Mouse (Mus musculus): ENCODE measurements around the gene Mettl1.
A peak's percentile ranks its signal among the peaks of the same experiment; 100 is the strongest.

Gene Mettl1

DNA sequence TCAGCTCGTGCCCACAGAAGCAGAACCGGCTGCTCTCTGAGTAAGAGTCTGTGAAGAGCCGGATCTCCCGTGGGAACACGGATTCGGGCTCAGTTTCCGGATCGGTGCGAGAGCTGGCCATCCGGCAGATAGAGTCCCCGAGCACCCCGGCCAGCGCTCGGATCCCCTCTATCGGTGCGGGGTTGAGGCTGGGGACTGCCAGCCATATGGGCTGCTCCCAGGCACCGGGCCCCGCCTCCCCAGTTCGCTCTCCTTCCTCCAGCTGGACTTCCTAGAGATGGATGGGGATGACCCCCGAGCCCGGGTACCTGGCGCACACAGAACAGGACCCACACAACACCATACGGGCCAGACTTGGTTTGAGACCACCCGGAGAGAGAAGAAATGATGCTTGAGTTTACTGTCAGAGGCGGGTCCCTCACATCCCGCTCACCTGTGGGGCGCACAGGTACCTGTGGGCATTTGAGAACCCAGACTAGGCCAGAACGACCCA, at the start of gene Mettl1, which contains the start of gene Eef1akmt3:
Gene Mettl1, plus strand, starts transcription at position 141 of the 493 bp plus-strand sequence.
Gene Eef1akmt3, minus strand, starts transcription at position 240 of the 493 bp plus-strand sequence.
- DNase-seq (ENCODE audit: low spot score in 2 of 2), result peak in 1 of 2 experiments; percentile 28

DNA sequence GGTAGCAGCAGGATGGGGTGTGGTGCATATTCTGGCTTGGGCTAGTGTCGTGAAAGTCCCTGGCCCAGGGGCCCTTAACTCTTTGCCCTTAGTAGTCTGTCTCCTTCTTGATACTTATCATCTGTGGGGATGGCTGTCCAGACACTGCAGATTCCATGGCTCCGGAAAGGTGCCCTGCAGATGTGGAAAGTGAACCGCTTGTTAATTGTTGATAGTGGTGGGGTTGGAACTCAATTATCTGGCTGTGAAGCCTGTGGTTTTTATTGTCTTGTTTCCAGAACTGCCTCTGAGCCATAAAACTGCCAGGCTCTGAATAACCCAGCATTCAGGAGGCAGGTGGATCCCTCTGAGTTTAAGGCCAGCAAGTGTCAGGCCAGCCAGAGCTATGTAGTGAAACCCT, 49.5 kb upstream of the Mettl1 start:
- no peak for DNase-seq (ENCODE audit: low spot score in 2 of 2)

DNA sequence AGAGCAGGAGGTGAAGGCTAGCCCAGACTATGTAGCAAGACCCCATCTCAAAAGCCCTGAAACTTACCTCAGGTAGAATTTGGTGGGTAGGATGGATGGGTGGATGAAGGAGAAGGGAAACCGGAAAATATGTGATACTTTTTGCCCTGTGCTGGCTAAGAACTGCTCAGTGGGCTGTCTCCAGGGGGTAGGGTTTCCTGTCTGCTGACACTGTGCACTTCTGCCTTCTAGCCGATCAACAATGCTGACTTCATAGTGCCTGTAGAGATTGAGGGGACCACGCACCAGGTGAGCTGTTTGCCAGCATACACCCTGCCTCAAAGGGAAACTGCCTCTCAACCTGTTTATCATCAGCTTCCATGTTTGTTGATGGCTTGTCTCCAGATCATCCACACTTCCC, 47.6 kb upstream of the Mettl1 start:
- no peak for DNase-seq (ENCODE audit: low spot score in 2 of 2)

DNA sequence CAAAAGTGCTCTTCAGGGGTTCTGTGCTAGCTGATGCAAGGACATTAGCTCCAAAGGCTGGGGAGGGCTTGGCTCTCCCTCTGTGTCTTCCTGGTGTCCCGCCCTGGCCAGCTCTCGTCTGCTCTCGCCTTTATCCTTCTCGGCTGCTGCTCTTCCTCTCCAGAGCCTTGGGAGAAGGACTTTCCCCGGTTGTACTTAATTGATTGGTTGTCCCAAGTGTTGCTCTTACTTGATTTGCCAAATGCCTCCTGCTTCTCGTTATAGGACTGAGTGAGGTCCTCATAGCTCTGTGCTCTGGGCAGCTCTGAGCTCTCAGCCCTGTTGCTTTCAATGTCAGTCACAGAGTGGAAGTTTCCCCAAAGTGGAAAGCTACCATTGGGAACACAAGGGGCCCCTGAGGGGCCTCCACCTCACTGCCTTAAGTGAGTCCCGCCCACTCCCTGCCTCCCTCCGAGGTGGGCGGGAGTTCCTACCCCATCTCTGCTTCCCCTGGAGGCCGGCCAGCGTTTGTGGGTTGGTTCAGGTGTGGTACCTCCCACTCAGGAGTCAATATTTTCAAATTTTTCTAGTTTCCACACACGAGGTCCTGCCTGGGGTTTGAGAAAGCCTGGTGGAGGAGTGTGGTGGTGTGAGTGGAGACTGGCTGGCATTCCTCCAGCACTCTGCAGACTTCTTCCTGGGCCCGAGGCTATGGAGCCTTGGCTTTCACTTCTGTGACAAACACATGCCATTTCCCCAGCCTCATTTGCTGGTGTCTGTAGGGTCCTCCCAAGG, 43.7 kb upstream of the Mettl1 start:
- DNase-seq (ENCODE audit: low spot score in 2 of 2), result no peak

DNA sequence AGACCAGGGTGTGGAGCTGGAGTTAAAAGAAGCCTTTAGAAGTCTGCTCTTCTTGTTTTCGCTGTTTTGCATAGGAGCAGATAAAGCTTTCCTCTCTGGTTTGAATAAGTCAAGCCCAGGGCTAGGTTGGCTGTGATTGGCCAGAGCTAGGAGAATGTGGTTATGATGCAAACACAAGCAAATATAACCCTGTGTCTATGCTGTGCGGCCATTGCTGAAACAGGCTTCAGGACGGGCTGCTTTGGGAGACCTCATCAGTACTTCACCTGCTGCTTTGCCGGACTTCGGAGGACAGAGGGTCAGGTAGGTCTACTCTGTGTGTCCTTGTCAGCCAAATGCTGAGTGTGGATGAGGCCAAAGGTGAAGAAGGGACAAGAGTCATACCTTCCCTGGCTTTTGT, 40.7 kb upstream of the Mettl1 start, which contains the start of gene Avil:
Gene Avil, plus strand, starts transcription at position 181 of the 400 bp plus-strand sequence.
- no peak for DNase-seq (ENCODE audit: low spot score in 2 of 2)

DNA sequence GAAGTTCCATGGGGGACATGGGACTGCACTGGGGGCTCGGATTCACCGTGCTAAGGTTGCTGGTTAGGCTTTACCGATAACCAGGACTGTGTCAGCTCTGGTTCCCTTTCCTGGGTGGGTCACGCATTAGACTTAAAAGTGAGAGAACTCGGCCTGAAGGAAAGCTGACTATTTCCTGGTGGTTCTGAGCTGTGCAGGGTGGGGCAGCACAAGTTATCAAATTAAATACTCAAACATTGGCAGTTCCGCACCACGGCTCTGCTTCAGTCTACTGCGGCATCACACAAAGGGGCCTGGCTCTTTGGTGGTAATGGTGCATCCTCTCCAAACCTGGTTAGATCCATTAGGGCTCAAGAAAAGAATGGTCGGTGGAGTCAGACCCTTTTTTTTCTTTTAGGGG, 39.9 kb upstream of the Mettl1 start:
- no peak for DNase-seq (ENCODE audit: low spot score in 2 of 2)

DNA sequence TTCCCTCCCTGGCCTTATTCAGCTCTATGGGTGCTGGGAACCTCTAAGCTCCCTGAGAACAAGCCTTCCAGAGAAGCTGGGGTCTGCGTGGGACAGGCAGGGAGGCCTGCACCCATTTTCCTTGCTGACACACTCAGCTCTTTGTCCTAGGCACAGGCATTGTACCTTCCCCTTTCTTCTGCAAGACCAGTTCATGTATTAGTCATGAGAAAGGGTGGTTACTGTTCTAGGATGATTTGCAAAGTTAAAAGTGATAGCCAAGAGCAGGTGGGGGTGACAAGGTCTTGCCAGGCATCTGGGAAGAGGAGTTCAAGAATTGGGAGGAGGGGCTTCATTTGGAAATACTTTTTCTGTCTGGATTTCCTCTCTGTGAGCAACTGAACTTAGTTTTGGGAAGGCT, 39.2 kb upstream of the Mettl1 start:
- DNase-seq (ENCODE audit: low spot score in 2 of 2), result no peak

DNA sequence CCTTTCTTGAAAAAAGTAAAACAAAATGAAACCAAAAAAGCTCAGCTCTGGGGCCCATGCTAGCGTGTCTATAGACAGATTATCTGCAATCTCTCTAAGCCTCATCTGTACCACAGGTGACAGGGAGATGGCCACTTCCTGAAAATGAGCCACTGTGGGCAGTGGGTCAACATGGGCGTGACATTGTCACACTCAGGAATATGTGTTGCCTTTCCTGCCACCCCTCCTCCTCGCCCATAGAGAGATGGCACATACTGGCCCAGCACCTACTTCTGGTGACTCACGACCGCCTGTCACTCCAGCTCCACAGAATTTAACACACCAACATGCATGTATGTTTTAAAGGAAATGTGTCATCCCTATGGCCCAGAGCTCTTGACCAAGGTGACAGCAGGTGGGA, 38.4 kb upstream of the Mettl1 start:
- DNase-seq (ENCODE audit: low spot score in 2 of 2), result no peak

DNA sequence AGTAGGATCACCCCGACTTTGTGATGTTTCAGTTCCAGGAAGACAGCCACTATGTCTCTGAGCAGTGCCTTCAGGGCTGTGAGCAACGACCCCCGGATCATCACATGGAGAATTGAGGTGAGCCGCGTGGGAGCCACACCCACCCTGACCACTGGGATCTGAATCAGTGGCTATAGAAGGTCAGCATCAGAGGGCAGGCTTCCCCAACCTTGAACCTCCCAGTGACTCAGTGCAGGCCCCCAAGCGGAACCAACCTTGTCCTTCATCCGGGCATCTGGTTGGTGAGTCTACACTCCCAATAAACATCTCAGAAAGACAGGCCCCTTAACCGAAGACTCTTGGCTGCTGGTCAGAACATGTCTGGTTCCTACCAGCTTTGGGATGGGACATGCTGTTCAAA, 37.9 kb upstream of the Mettl1 start:
- no peak for DNase-seq (ENCODE audit: low spot score in 2 of 2)

DNA sequence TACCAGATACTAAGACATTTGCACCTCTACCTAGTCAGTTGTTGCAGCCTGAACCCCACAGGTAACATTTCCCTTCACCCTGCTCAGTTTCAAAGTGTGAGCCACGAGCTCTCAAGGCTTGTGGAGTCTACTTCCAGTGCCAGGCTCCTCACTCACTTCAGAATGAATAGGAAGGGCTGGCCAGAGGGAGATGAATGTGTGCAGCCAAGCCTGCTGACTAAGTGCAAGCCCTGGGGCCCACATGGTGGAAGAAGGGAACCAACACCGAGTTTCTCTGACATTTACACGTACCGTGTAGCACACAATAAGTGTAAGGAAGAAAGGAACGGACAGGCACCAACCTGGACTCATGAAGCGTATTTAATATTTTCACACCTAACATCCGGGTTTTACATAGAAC, 37.4 kb upstream of the Mettl1 start:
- no peak for DNase-seq (ENCODE audit: low spot score in 2 of 2)

DNA sequence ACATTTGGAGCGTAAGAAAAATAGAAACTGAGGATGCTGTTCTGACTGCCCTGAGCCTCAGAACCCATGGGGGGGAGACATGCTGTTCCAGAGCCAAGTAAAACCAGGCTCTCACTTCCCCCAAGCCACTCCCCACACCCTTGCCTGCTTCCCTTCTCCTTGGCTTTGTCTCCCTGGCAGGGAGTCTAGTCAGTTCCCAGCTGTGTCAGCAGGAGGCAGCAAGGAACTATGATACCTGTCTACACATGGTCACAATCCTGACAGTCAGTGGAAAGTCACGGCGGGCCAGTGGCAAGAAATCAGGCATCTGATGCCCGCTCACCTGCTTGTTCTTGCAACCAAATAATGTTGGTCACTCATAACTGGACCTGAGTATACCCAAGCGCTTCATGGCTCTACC, 24.7 kb upstream of the Mettl1 start:
- DNase-seq (ENCODE audit: low spot score in 2 of 2), result no peak

DNA sequence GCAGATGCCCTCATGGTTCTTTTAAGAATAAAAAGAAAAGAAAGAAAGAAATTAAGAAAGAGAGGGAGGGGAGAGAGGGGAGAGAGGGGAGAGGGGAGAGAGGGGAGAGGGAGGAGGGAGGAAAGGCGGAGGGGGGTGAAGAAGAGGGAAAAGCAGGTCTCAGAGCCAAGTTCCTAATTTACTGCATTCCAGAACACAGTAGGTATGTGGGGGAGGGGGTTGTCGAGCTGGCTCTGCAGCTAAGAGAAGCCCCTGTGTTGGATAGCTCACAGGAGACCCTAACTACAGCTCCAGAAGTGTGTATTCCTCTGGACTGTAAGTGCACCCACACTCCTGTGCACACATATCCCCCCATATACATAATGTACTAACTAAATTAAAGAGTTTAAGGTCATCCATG, 24.1 kb upstream of the Mettl1 start:
- DNase-seq (ENCODE audit: low spot score in 2 of 2), result no peak

DNA sequence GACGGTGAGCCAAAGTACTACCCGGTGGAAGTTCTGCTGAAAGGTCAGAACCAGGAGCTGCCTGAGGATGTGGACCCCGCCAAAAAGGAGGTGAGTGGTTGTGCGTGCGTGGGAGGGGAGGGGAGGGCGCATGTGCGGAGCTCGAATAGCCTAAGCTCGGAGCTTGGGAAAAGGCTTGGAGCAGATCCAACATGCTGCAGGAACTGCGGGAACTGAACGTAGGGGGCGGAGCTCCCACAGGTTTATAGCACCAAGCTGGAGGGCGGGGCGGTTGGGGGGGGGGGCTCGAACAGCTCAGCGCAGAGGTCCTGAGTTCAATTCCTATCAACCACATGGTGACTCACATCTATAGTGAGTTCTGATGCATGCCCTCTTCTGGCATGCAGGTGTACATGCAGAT, 22.8 kb upstream of the Mettl1 start:
- no peak for DNase-seq (ENCODE audit: low spot score in 2 of 2)

DNA sequence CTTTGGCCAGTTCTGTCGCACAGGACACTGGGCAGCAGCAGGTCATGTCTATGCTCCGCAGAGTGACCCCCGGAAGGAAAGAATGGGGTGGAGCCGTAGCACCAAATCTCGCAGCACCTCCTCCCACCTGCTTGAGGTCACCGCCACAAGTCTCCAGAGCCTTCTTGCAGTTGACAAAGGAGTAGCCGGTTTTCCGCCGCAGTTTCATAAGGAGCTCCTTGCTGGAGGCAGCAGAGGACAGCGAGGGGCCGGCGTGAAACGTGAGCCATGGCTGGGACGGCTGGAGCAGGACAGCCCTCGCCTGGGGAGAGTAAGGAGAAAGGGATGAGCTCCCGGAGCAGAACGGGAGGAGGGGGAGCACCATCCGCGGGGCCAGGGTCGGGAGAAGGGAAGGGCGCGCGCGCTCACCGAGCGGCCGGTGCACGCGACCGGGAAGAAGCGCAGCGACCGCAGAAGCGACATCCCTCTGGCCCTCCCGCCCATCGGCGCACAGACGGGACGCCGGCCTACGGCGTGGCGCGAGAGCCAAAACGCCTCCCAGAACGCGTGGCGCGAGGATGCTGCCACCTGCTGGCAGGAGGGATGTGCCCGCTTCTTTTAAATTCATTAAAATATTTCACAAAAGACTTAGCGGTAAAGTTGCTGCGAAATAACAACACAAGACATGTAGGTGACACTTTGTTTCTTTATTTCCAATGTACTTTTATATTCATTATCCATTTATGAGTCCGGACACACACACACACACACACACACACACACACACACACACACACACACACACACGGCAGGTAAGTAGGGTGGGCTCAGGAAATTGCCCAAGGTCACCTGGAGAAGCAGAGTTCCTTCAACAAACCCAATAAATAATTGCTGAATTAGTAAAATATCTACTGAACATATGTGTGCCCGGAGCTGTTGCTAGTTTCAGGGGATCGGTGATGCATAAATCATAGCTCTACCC, 10.6 kb upstream of the Mettl1 start, which contains the start of gene Tsfm:
Gene Tsfm, minus strand, starts transcription at position 505 of the 961 bp plus-strand sequence.
- peak; percentile 91 to 93 for DNase-seq (ENCODE audit: low spot score in 2 of 2)

DNA sequence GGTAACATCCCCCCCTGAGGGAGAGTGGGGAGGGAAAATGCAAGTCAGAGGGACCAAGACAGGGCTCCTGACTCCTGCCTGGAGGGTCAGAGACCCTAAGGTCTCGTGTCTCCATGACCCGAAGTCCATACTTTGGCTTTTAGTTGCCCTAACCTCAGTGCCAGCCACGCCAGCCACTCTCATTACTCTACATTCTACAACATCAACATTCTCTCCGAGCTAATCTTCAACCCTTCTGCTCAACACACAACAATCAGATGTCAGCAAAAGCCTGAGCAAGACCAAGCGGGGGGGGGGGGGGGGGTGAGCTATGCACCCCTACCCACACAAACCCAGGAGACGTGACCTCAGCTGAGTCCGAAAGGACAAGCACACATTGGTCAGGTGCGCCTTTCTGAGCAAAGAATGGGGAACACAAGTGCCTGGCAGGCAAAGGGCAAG, 7.9 kb upstream of the Mettl1 start:
- DNase-seq (ENCODE audit: low spot score in 2 of 2), result no peak

DNA sequence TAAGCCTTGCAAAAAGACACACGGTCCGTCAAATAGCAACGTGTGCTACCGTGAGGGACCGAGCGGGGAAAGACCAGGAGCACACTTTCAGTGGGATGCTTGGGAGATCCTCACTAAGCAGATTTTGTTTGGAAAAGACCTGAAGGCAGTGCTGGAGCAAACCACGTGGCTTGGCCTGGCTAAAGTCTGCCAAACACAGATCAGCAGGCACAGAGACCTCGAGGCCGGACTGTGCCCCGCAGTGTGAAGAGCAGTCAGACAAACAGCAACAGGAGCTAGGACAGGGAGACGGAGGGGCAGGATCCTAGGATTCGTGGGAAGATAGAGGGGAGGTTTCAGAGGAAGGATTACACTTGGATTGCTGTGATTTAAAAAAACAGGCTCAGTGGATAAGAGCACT, 4.9 kb upstream of the Mettl1 start:
- no peak for DNase-seq (ENCODE audit: low spot score in 2 of 2)

DNA sequence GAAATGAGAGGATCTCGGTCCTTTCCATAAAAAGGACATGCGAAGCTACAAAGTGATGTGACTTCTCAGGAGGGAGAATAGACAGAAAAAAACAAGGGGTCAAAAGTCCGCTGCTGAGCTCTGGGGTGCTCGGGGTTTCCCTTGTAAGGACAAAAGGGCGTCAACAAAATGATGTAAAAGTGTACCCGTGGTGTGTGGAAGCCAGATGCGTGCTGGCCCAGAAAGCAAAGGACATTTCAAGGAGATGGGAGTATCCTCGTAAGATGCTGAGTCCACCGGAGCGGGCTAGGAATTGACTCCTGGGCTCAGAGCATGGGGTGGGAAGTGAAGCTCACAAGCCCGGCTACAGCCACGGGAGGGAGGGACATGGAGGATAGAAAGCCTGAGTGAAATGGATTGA, 3.6 kb upstream of the Mettl1 start:
- no peak for DNase-seq (ENCODE audit: low spot score in 2 of 2)

DNA sequence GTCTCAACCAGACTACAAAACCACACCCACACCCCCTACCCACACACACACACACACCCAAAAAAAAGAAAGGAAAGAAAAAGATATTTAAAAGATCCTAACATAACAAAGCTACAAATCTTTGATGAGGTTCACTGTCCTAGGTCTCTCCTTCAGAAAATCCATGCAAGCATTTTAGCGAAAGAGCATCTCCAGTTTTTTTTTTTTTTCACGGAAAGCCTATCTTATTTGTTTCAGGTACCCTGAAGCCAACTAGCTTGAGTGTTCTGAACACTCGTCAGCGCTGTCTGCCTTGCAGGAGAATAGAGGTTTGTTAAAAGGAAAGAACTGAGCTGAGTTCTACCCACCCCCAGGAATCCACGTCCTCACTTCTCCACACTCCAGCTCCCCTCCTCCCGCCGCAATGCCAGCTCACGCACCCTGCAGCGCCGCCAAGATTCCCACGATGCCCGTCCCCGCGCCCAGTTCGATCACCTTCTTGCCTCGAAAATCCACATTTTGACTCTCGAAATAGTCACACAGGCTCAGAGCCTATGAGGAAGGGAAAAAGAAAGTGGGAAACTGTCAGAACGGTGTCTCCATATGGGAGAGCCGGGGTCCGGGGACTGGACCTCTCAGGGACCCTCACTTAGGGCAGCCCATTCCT, 522 bp upstream of the Mettl1 start:
- DNase-seq (ENCODE audit: low spot score in 2 of 2), result peak; percentile 62 to 72

DNA sequence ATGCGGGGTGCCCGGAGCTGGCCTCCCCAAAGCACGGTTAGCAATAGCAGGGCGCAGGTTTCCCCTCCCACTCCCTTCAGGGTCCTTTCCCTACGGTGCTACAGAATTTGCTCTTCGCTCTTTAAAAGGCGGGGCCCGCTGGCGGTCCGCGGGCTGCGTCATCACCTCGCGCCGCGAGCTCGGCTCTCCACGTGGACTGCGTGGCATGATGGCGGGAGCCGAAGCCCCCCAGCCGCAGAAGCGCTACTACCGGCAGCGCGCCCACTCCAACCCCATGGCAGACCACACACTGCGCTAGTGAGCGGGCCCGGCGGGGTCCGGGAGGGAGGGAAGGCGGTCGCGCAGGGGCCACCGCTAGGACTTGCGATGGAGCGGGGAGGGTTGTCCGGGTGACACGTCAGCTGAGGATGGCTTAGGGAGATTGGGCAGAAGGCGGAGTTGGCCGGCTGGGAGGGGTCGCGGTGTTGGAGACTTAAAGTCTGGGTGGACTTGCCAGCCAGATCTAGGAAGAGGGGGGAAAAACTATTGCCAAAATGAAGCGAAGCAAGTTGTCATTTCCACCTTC, 642 bp downstream of the Mettl1 start:
- peak; percentile 88 to 94 for DNase-seq (ENCODE audit: low spot score in 2 of 2)

DNA sequence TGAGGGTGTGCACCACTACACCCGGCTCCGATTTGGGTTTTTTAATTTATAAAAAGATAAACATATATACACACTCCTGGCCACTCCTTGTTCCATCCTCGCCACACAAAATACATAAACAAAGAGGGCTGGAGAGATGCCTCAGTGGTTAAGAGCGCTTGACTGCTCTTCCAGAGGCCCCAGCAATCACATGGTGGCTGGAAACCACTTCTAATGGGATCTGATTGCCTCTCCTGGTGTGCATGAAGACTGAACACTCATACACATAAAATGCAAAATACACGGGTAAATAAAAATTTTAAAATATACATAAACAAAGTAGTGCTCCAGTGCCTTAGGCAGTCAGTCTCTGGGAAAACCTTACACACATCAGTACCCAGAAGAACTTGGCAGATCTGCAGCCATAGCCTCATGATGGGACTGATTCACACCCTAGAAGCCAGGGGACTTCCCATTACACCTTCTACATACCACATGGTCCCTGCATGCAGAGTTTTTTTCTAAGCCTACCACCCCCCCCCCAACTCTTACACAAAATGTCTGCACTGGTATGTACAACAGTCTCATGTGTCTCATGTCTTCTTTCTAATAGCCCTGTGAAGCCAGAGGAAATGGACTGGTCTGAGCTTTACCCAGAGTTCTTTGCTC, 1.4 kb downstream of the Mettl1 start:
- DNase-seq (ENCODE audit: low spot score in 2 of 2), result no peak

DNA sequence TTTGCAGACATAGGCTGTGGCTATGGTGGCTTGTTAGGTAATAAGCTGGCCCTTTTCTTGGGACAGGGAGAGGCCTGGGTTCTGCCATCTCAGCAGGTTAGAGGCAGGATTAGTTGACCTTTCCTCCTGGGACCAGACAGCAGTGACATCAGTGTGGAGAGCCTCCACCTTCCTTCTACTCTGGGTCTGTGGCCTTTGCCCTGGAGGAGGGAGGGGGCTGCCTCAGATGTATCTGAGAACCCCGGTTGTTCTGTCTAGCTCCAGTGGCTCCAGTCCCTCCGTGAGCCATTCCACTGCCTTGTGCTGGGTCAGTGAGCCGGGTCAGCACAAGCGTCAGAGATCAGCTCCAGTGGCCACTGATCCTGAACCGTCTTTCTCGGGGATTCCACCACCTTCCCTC, 2.0 kb downstream of the Mettl1 start:
- no peak for DNase-seq (ENCODE audit: low spot score in 2 of 2)

All from right cerebral cortex, adult 2 months (tissue).